Mouse (Mus musculus) limb, embryonic 13.5 days (tissue): ENCODE data around the gene Izumo4. TPM values are rescaled to one million over a fixed set of nuclear protein-coding genes. Genes with fewer than 3 reads are reported as not detected.
A peak's percentile ranks its signal among the peaks of the same experiment; 100 is the strongest.

Experiments used
- ATAC-seq: fragments of 200-750 bp; cut with Nextera tagmentation; 2 replicates; pipeline ENCODE4 v1.8.0; 2017; ENCODE audit warnings: low read depth, moderate number of reproducible peaks, moderate TSS enrichment; ENCODE audit not compliant: low FRiP score
- H3K27ac ChIP-seq: fragments of 300-500 bp; sonication (generic); 2 replicates; pipeline ENCODE4 v1.5.1; 2015; ENCODE audit warnings: inconsistent platforms, mild to moderate bottlenecking, moderate library complexity
- H3K27me3 ChIP-seq: fragments of 300-500 bp; sonication (generic); 2 replicates; pipeline ENCODE4 v1.6.1; 2015; ENCODE audit warnings: mild to moderate bottlenecking, inconsistent platforms
- H3K36me3 ChIP-seq: fragments of 300-500 bp; sonication (generic); 2 replicates; pipeline ENCODE4 v1.6.1; 2015; ENCODE audit warnings: inconsistent platforms, mild to moderate bottlenecking, moderate library complexity
- H3K4me1 ChIP-seq: fragments of 300-500 bp; sonication (generic); 2 replicates; pipeline ENCODE4 v1.6.1; 2015; ENCODE audit warnings: inconsistent platforms
- H3K4me2 ChIP-seq: fragments of 300-500 bp; sonication (generic); replicated peaks from 2 replicates; pipeline ENCODE4 v1.6.1; 2015; ENCODE audit warnings: inconsistent platforms, mild to moderate bottlenecking, moderate library complexity
- H3K4me3 ChIP-seq: fragments of 300-500 bp; sonication (generic); 2 replicates; pipeline ENCODE4 v1.5.1; 2015; ENCODE audit warnings: moderate library complexity, mild to moderate bottlenecking, inconsistent platforms
- H3K9ac ChIP-seq: fragments of 300-500 bp; sonication (generic); 2 replicates; pipeline ENCODE4 v1.6.1; 2015; ENCODE audit warnings: mild to moderate bottlenecking, inconsistent platforms
- H3K9me3 ChIP-seq: fragments of 300-500 bp; sonication (generic); 2 replicates; pipeline ENCODE4 v1.6.1; 2016; ENCODE audit warnings: inconsistent platforms
- WGBS: fragments of 180-500 bp; shearing (Covaris S2); methylation state at CpG from one replicate; pipeline ENCODE4 v1.1.7; 2015; 5-methylcytosine and 5-hydroxymethylcytosine counted together
- polyA plus RNA-seq: library from polyadenylated mRNA; unstranded; fragments of >200 nt; fragmentation: Nextera tagmentation; extraction: Ambion mirVana; gene quantifications from 2 replicates; pipeline ENCODE4 v1.2.1, GENCODE M21; 2015

Izumo4 gene
- polyA plus RNA-seq, 1 experiment from 2014 or later: 24.2 TPM

GRCm38 (mm10) chr10:80663485-80664196 lies 38.3 kb upstream of the Izumo4 start:
- peak overlapping the region; percentile 79; the same call in 1 of the 2 replicates for H3K27ac ChIP-seq
- no peak for ATAC-seq
- H3K36me3 ChIP-seq: peaks cover 33% of the 10 kb centered on the region
- peaks cover 33% of the 10 kb centered on the region for H3K4me1 ChIP-seq
- H3K4me2 ChIP-seq: no peak overlapping the region
- no peak overlapping the region for H3K4me3 ChIP-seq
- no peaks in the 10 kb centered on the region for H3K9me3 ChIP-seq
- WGBS: 22% methylated on average over 5 of the region's 5 CpGs
- H3K9ac ChIP-seq: no peak overlapping the region
- no peaks in the 10 kb centered on the region for H3K27me3 ChIP-seq

GRCm38 (mm10) chr10:80664197-80665015 lies 37.6 kb upstream of the Izumo4 start:
- Histone ChIP-seq H3K4me1 (peaks cover 33% of the 10 kb centered on the region), H3K4me3 (no peak overlapping the region), H3K27me3 (no peaks in the 10 kb centered on the region), H3K27ac (peak overlapping the region; percentile 79), H3K9me3 (no peaks in the 10 kb centered on the region), H3K4me2 (peak overlapping the region; percentile 46), H3K9ac (peak overlapping the region; percentile 26; the same call in 1 of the 2 replicates), H3K36me3 (peaks cover 40% of the 10 kb centered on the region)
- 27% methylated on average over 16 of the region's 16 CpGs for WGBS
- peak; percentile 48; the same call in 1 of the 2 replicates for ATAC-seq

GRCm38 (mm10) chr10:80665016-80665380 lies 37.0 kb upstream of the Izumo4 start:
- peak overlapping the region; percentile 79 for H3K27ac ChIP-seq
- peaks cover 46% of the 10 kb centered on the region for H3K36me3 ChIP-seq
- peak overlapping the region; percentile 26 for H3K9ac ChIP-seq
- H3K27me3 ChIP-seq: no peaks in the 10 kb centered on the region
- peak overlapping the region; percentile 46 for H3K4me2 ChIP-seq
- no peaks in the 10 kb centered on the region for H3K9me3 ChIP-seq
- WGBS: 18% methylated on average over 10 of the region's 10 CpGs
- H3K4me3 ChIP-seq: no peak overlapping the region
- ATAC-seq: 0 out of 2 replicates have a peak, but pooled peaks have one; percentile 13
- peaks cover 33% of the 10 kb centered on the region for H3K4me1 ChIP-seq

- Histone ChIP-seq H3K9me3 (no peaks in the 10 kb centered on the region), H3K9ac (no peak overlapping the region; the same call in 1 of the 2 replicates), H3K27me3 (no peaks in the 10 kb centered on the region), H3K4me3 (no peak overlapping the region), H3K27ac (no peak overlapping the region), H3K4me2 (peak overlapping the region; percentile 46; the same call in 1 of the 2 replicates), H3K4me1 (peaks cover 33% of the 10 kb centered on the region), H3K36me3 (peaks cover 51% of the 10 kb centered on the region)
- 64% methylated on average over 4 of the region's 4 CpGs for WGBS
- no peak for ATAC-seq
These were observed 36.5 kb upstream of the Izumo4 start for GRCm38 (mm10) chr10:80665459-80665858.

GRCm38 (mm10) chr10:80665981-80666733 lies 35.8 kb upstream of the Izumo4 start:
- Histone ChIP-seq H3K4me3 (no peak overlapping the region), H3K36me3 (peaks cover 58% of the 10 kb centered on the region), H3K4me1 (peaks cover 33% of the 10 kb centered on the region), H3K4me2 (no peak overlapping the region), H3K27ac (peak overlapping the region; percentile 6; the same call in 1 of the 2 replicates), H3K9ac (peak overlapping the region; percentile 31; the same call in 1 of the 2 replicates), H3K27me3 (no peaks in the 10 kb centered on the region), H3K9me3 (no peaks in the 10 kb centered on the region)
- 71% methylated on average over 10 of the region's 10 CpGs for WGBS
- no peak for ATAC-seq

GRCm38 (mm10) chr10:80666837-80667412 lies 35.1 kb upstream of the Izumo4 start:
- 81% methylated on average over 19 of the region's 19 CpGs for WGBS

GRCm38 (mm10) chr10:80668614-80669013 lies 33.4 kb upstream of the Izumo4 start:
- Histone ChIP-seq H3K4me1 (peaks cover 42% of the 10 kb centered on the region), H3K9me3 (no peaks in the 10 kb centered on the region), H3K4me2 (no peak overlapping the region), H3K9ac (no peak overlapping the region), H3K36me3 (peaks cover 81% of the 10 kb centered on the region), H3K27me3 (no peaks in the 10 kb centered on the region), H3K4me3 (no peak overlapping the region), H3K27ac (no peak overlapping the region)
- 82% methylated on average over 11 of the region's 11 CpGs for WGBS
- no peak for ATAC-seq

More at GRCm38 (mm10) chr10:80666837-80667412, 35.1 kb upstream of the Izumo4 start:
- ATAC-seq: no peak
- Histone ChIP-seq H3K4me1 (peaks cover 33% of the 10 kb centered on the region), H3K4me2 (no peak overlapping the region), H3K27ac (no peak overlapping the region), H3K9me3 (no peaks in the 10 kb centered on the region), H3K9ac (no peak overlapping the region; the same call in 1 of the 2 replicates), H3K27me3 (no peaks in the 10 kb centered on the region), H3K4me3 (no peak overlapping the region), H3K36me3 (peaks cover 65% of the 10 kb centered on the region)

- peaks cover 42% of the 10 kb centered on the region for H3K4me1 ChIP-seq
- no peak overlapping the region for H3K9ac ChIP-seq
- ATAC-seq: no peak
These were observed 33.0 kb upstream of the Izumo4 start for GRCm38 (mm10) chr10:80669018-80669417.

GRCm38 (mm10) chr10:80669737-80670485 lies 32.1 kb upstream of the Izumo4 start:
- peaks cover 86% of the 10 kb centered on the region for H3K36me3 ChIP-seq
- no peak overlapping the region for H3K4me2 ChIP-seq
- H3K27me3 ChIP-seq: no peaks in the 10 kb centered on the region
- H3K9ac ChIP-seq: no peak overlapping the region
- no peak overlapping the region for H3K4me3 ChIP-seq
- peaks cover 42% of the 10 kb centered on the region for H3K4me1 ChIP-seq
- no peaks in the 10 kb centered on the region for H3K9me3 ChIP-seq
- no peak for ATAC-seq
- no peak overlapping the region for H3K27ac ChIP-seq
- 88% methylated on average over 7 of the region's 7 CpGs for WGBS

More at GRCm38 (mm10) chr10:80669018-80669417, 33.0 kb upstream of the Izumo4 start:
- Histone ChIP-seq H3K4me3 (no peak overlapping the region), H3K9me3 (no peaks in the 10 kb centered on the region), H3K4me2 (no peak overlapping the region), H3K36me3 (peaks cover 85% of the 10 kb centered on the region), H3K27ac (no peak overlapping the region), H3K27me3 (no peaks in the 10 kb centered on the region)
- WGBS: 87% methylated on average over 12 of the region's 12 CpGs

- peaks cover 39% of the 10 kb centered on the region for H3K4me1 ChIP-seq
These were observed 31.5 kb upstream of the Izumo4 start for GRCm38 (mm10) chr10:80670531-80670930.

GRCm38 (mm10) chr10:80671251-80671650 lies 30.7 kb upstream of the Izumo4 start:
- Histone ChIP-seq H3K9me3 (no peaks in the 10 kb centered on the region), H3K27ac (no peak overlapping the region), H3K4me1 (peaks cover 32% of the 10 kb centered on the region), H3K27me3 (no peaks in the 10 kb centered on the region), H3K36me3 (peaks cover 78% of the 10 kb centered on the region), H3K9ac (no peak overlapping the region), H3K4me2 (no peak overlapping the region), H3K4me3 (no peak overlapping the region)
- no peak for ATAC-seq
- WGBS: 90% methylated on average over 4 of the region's 4 CpGs

More at GRCm38 (mm10) chr10:80670531-80670930, 31.5 kb upstream of the Izumo4 start:
- H3K4me2 ChIP-seq: no peak overlapping the region
- no peaks in the 10 kb centered on the region for H3K27me3 ChIP-seq
- WGBS: 91% methylated on average over 2 of the region's 2 CpGs
- H3K36me3 ChIP-seq: peaks cover 85% of the 10 kb centered on the region
- no peak overlapping the region for H3K4me3 ChIP-seq
- no peak overlapping the region for H3K9ac ChIP-seq
- no peak overlapping the region for H3K27ac ChIP-seq
- no peaks in the 10 kb centered on the region for H3K9me3 ChIP-seq
- no peak for ATAC-seq
